ENCODE assay signal across 8 mouse cellular contexts in genomic region chr3:96663432-96664239, GRCm38 (mm10). TPM values are rescaled to one million over a fixed set of nuclear protein-coding genes. Genes with fewer than 3 reads are reported as not detected.
DNase-seq lines count a peak whose midpoint lies in the region; ATAC-seq and TF ChIP-seq lines count a peak whose summit lies in the region.

No protein-coding gene starts in this region.

- no peaks in the 10 kb centered on the region for H3K9me3 ChIP-seq in G1E (replicated peaks)
- H3K9me3 ChIP-seq in forebrain, postnatal 0 days (ENCODE audit: low read length) = no peaks in the 10 kb centered on the region
- no peaks in the 10 kb centered on the region for H3K9me3 ChIP-seq in lung, embryonic 14.5 days (ENCODE audit: low read depth, low read length)

- peak; percentile 51 for DNase-seq in G1E (ENCODE audit: low spot score)
- DNase-seq in cerebellum, adult 18-20 months = peak; percentile 88 to 92
- peak; percentile 95 for DNase-seq in forebrain, postnatal 0 days
- DNase-seq in heart, postnatal 4 days = peak; percentile 91
- peak; percentile 76 to 90 for DNase-seq in layer of hippocampus, adult 8-10 months (ENCODE audit: low spot score in 2 of 2)
- DNase-seq in lung, embryonic 14.5 days = peak; percentile 95
- DNase-seq in ovary, adult 18-20 months (ENCODE audit: low spot score) = peak; percentile 56
- DNase-seq in thymus, postnatal 0 days (ENCODE audit: low spot score) = peak; percentile 84

- 7% methylated on average over 16 of the region's 18 CpGs for WGBS in forebrain, postnatal 0 days
- 6% methylated on average over 15 of the region's 18 CpGs for WGBS in lung, embryonic 14.5 days

- H3K27ac ChIP-seq in forebrain, postnatal 0 days (ENCODE audit: low read depth, low read length) = peak overlapping the region; percentile 79
- H3K27ac ChIP-seq in lung, embryonic 14.5 days (ENCODE audit: low read depth) = peak overlapping the region; percentile 46; the same call in 1 of the 2 replicates

- no peak overlapping the region for H3K4me3 ChIP-seq in G1E (ENCODE audit: low read depth, low read length)
- H3K4me3 ChIP-seq in forebrain, postnatal 0 days (ENCODE audit: low read depth, low read length) = peak overlapping the region; percentile 43
- peak overlapping the region; percentile 21 for H3K4me3 ChIP-seq in lung, embryonic 14.5 days (ENCODE audit: low read depth, low read length)

- H3K4me1 ChIP-seq in G1E (ENCODE audit: insufficient read depth, low read depth, low read length) = peaks cover 6% of the 10 kb centered on the region
- H3K4me1 ChIP-seq in forebrain, postnatal 0 days (ENCODE audit: insufficient read depth) = peaks cover 5% of the 10 kb centered on the region; the same call in 1 of the 2 replicates
- no peaks in the 10 kb centered on the region for H3K4me1 ChIP-seq in lung, embryonic 14.5 days (ENCODE audit: insufficient read depth)

- H3K27me3 ChIP-seq in G1E (ENCODE audit: insufficient read depth, low read length) = peaks cover 9% of the 10 kb centered on the region
- no peaks in the 10 kb centered on the region for H3K27me3 ChIP-seq in forebrain, postnatal 0 days (ENCODE audit: insufficient read depth, low read length)
- H3K27me3 ChIP-seq in lung, embryonic 14.5 days (ENCODE audit: insufficient read depth, low read length) = no peaks in the 10 kb centered on the region

- no peaks in the 10 kb centered on the region for H3K36me3 ChIP-seq in G1E (replicated peaks)
- H3K36me3 ChIP-seq in forebrain, postnatal 0 days (ENCODE audit: insufficient read depth) = no peaks in the 10 kb centered on the region
- no peaks in the 10 kb centered on the region for H3K36me3 ChIP-seq in lung, embryonic 14.5 days (ENCODE audit: insufficient read depth)

- H3K9ac ChIP-seq in forebrain, postnatal 0 days = peak overlapping the region; percentile 55
- 0 out of 2 replicates have a peak overlapping the region, but pooled peaks have one; percentile 33 for H3K9ac ChIP-seq in lung, embryonic 14.5 days

- ATAC-seq in G1E (ENCODE audit: extremely low read depth, insufficient number of reproducible peaks, low FRiP score, poor library complexity, severe bottlenecking) = no peak
- ATAC-seq in forebrain, postnatal 0 days = peak; percentile 90
- peak; percentile 94 for ATAC-seq in lung, embryonic 14.5 days (ENCODE audit: insufficient read depth)

- H3K4me2 ChIP-seq in forebrain, postnatal 0 days (ENCODE audit: low read depth) = peak overlapping the region; percentile 64
- peak overlapping the region; percentile 62 for H3K4me2 ChIP-seq in lung, embryonic 14.5 days

- peak; percentile 52 for TF ChIP-seq CTCF in G1E (IDR thresholded peaks at IDR 0.05; ENCODE audit: low read depth, low read length)
- TF ChIP-seq CTCF in forebrain, postnatal 0 days (IDR thresholded peaks at IDR 0.05; ENCODE audit: low read depth) = peak; percentile 82
- peak; percentile 82 for TF ChIP-seq CTCF in lung, embryonic 14.5 days (IDR thresholded peaks at IDR 0.05; ENCODE audit: low read depth)

RNA-seq across cellular contexts. Expression of gene Ankrd35, which starts 6.3 kb away (rescaled TPM):
- total RNA-seq in G1E (2014; fragmentation: Nextera tagmentation) (not detected in 2 replicates), G1E (2017) (0.06 TPM in 1 of 2 replicates, not detected in the other)
- polyA plus RNA-seq in G1E (2012) = not detected in 2 replicates
- total RNA-seq in forebrain, postnatal 0 days (2014; rRNA removed) = 4.6 and 7.1 TPM in 2 replicates
- 2.9 and 4.7 TPM in 2 replicates for polyA plus RNA-seq in forebrain, postnatal 0 days (2015; fragmentation: Nextera tagmentation; extraction: Ambion mirVana)
- under 1 TPM; 0.14 to 0.19 TPM for total RNA-seq in heart, postnatal 4 days (2021)
- 1 to 10 TPM; 5.9 to 8.7 (median 6.7) TPM for total RNA-seq in layer of hippocampus, adult 8-10 months (2022)
- 0.12 and 0.15 TPM in 2 replicates for polyA plus RNA-seq in lung, embryonic 14.5 days (2014; fragmentation: Nextera tagmentation; extraction: Ambion mirVana)
- polyA plus RNA-seq in thymus, postnatal 0 days (2015; fragmentation: Nextera tagmentation; extraction: Ambion mirVana) = 1.5 and 1.9 TPM in 2 replicates

RNA-seq across cellular contexts. Expression of gene Itga10, which starts 18.3 kb away (rescaled TPM):
- 2.2 and 8.3 TPM in 2 replicates for total RNA-seq in G1E (2014; fragmentation: Nextera tagmentation)
- total RNA-seq in G1E (2017) = 0.29 and 0.33 TPM in 2 replicates
- polyA plus RNA-seq in G1E (2012) = 0.10 and 0.20 TPM in 2 replicates
- 2.2 and 2.8 TPM in 2 replicates for total RNA-seq in forebrain, postnatal 0 days (2014; rRNA removed)
- 0.25 and 0.57 TPM in 2 replicates for polyA plus RNA-seq in forebrain, postnatal 0 days (2015; fragmentation: Nextera tagmentation; extraction: Ambion mirVana)
- total RNA-seq in heart, postnatal 4 days (2021) = 1 to 10 TPM; 1.0 to 1.3 TPM
- total RNA-seq in layer of hippocampus, adult 8-10 months (2022) = 1 to 10 TPM; 1.5 to 4.0 (median 3.2) TPM
- 0.70 and 1.2 TPM in 2 replicates for polyA plus RNA-seq in lung, embryonic 14.5 days (2014; fragmentation: Nextera tagmentation; extraction: Ambion mirVana)
- 0.31 and 0.35 TPM in 2 replicates for polyA plus RNA-seq in thymus, postnatal 0 days (2015; fragmentation: Nextera tagmentation; extraction: Ambion mirVana)

RNA-seq across cellular contexts. Expression of gene Gm42957, which starts 28.4 kb away (rescaled TPM):
- total RNA-seq in G1E (2014; fragmentation: Nextera tagmentation) (0.34 and 1.7 TPM in 2 replicates), G1E (2017) (0.11 and 0.17 TPM in 2 replicates)
- polyA plus RNA-seq in G1E (2012) = 0.06 and 0.09 TPM in 2 replicates
- total RNA-seq in forebrain, postnatal 0 days (2014; rRNA removed) = 0.31 and 0.38 TPM in 2 replicates
- 0.07 TPM in 1 of 2 replicates, not detected in the other for polyA plus RNA-seq in forebrain, postnatal 0 days (2015; fragmentation: Nextera tagmentation; extraction: Ambion mirVana)
- total RNA-seq in heart, postnatal 4 days (2021) = under 1 TPM; 0.18 to 0.21 TPM
- 1 to 10 TPM in 1 of 4 experiments, under 1 TPM in 3; 0.36 to 1.1 (median 0.66) TPM for total RNA-seq in layer of hippocampus, adult 8-10 months (2022)
- polyA plus RNA-seq in lung, embryonic 14.5 days (2014; fragmentation: Nextera tagmentation; extraction: Ambion mirVana) = 0.09 and 0.24 TPM in 2 replicates
- polyA plus RNA-seq in thymus, postnatal 0 days (2015; fragmentation: Nextera tagmentation; extraction: Ambion mirVana) = not detected in 2 replicates

RNA-seq across cellular contexts. Expression of gene Pex11b, which starts 28.5 kb away (rescaled TPM):
- total RNA-seq in G1E (2014; fragmentation: Nextera tagmentation) (49.1 and 63.0 TPM in 2 replicates), G1E (2017) (23.8 and 32.2 TPM in 2 replicates)
- polyA plus RNA-seq in G1E (2012) = 4.2 and 4.3 TPM in 2 replicates
- 39.0 and 42.5 TPM in 2 replicates for total RNA-seq in forebrain, postnatal 0 days (2014; rRNA removed)
- polyA plus RNA-seq in forebrain, postnatal 0 days (2015; fragmentation: Nextera tagmentation; extraction: Ambion mirVana) = 72.2 and 73.6 TPM in 2 replicates
- 10 to 100 TPM; 26.4 to 26.8 TPM for total RNA-seq in heart, postnatal 4 days (2021)
- total RNA-seq in layer of hippocampus, adult 8-10 months (2022) = 10 to 100 TPM; 53.5 to 66.1 (median 58.1) TPM
- 55.8 and 56.5 TPM in 2 replicates for polyA plus RNA-seq in lung, embryonic 14.5 days (2014; fragmentation: Nextera tagmentation; extraction: Ambion mirVana)
- polyA plus RNA-seq in thymus, postnatal 0 days (2015; fragmentation: Nextera tagmentation; extraction: Ambion mirVana) = 50.0 and 52.6 TPM in 2 replicates

RNA-seq across cellular contexts. Expression of gene Pias3, which starts 32.5 kb away (rescaled TPM):
- total RNA-seq in G1E (2014; fragmentation: Nextera tagmentation) (12.5 and 15.8 TPM in 2 replicates), G1E (2017) (5.5 and 7.3 TPM in 2 replicates)
- 10.6 and 12.1 TPM in 2 replicates for polyA plus RNA-seq in G1E (2012)
- total RNA-seq in forebrain, postnatal 0 days (2014; rRNA removed) = 25.0 and 29.8 TPM in 2 replicates
- polyA plus RNA-seq in forebrain, postnatal 0 days (2015; fragmentation: Nextera tagmentation; extraction: Ambion mirVana) = 26.4 and 32.9 TPM in 2 replicates
- 10 to 100 TPM; 23.6 to 27.3 TPM for total RNA-seq in heart, postnatal 4 days (2021)
- total RNA-seq in layer of hippocampus, adult 8-10 months (2022) = 10 to 100 TPM; 30.3 to 37.7 (median 34.3) TPM
- polyA plus RNA-seq in lung, embryonic 14.5 days (2014; fragmentation: Nextera tagmentation; extraction: Ambion mirVana) = 44.0 and 49.1 TPM in 2 replicates
- 11.9 and 12.3 TPM in 2 replicates for polyA plus RNA-seq in thymus, postnatal 0 days (2015; fragmentation: Nextera tagmentation; extraction: Ambion mirVana)
